Mouse (Mus musculus): ENCODE measurements at regions not wholly inside any gene's neighbourhood (a gene's known extent, or its start where the extent isn't known, plus 50 kb on each side); places are given as distances from the start of the nearest gene placed in this dataset.

GRCm38 (mm10) chr3:57228400-57228799, 73.4 kb downstream of the Tm4sf1 start:
- WGBS: 58% methylated on average over 2 of the region's 2 CpGs

GRCm38 (mm10) chr3:57223773-57224172, 78.0 kb downstream of the Tm4sf1 start:
- H3K9me3 ChIP-seq (ENCODE audit: control insufficient read depth, low read length): no peaks in the 10 kb centered on the region
- H3K36me3 ChIP-seq (ENCODE audit: control insufficient read depth, insufficient read depth, low read length): no peaks in the 10 kb centered on the region
- WGBS: 86% methylated on average over 2 of the region's 2 CpGs
- no peak overlapping the region for H3K4me3 ChIP-seq (ENCODE audit: low read length)
- no peak overlapping the region for H3K27ac ChIP-seq (ENCODE audit: low read depth, low read length)
- no peak for ATAC-seq (ENCODE audit: low FRiP score, low TSS enrichment)
- H3K4me1 ChIP-seq (ENCODE audit: control insufficient read depth, insufficient read depth, low read length): no peaks in the 10 kb centered on the region
- no peak overlapping the region for H3K9ac ChIP-seq (ENCODE audit: low read depth, low read length)
- no peak overlapping the region for H3K4me2 ChIP-seq (replicated peaks; ENCODE audit: low read depth, low read length)
- H3K27me3 ChIP-seq (ENCODE audit: control insufficient read depth, insufficient read depth, low read length): no peaks in the 10 kb centered on the region

More at GRCm38 (mm10) chr3:57228400-57228799, 73.4 kb downstream of the Tm4sf1 start:
- Histone ChIP-seq H3K4me2 (replicated peaks; ENCODE audit: low read depth, low read length) (no peak overlapping the region), H3K9ac (ENCODE audit: low read depth, low read length) (no peak overlapping the region), H3K4me3 (ENCODE audit: low read length) (no peak overlapping the region), H3K27me3 (ENCODE audit: control insufficient read depth, insufficient read depth, low read length) (no peaks in the 10 kb centered on the region), H3K27ac (ENCODE audit: low read depth, low read length) (no peak overlapping the region), H3K9me3 (ENCODE audit: control insufficient read depth, low read length) (no peaks in the 10 kb centered on the region), H3K4me1 (ENCODE audit: control insufficient read depth, insufficient read depth, low read length) (no peaks in the 10 kb centered on the region), H3K36me3 (ENCODE audit: control insufficient read depth, insufficient read depth, low read length) (no peaks in the 10 kb centered on the region)
- ATAC-seq (ENCODE audit: low FRiP score, low TSS enrichment): no peak

- Histone ChIP-seq H3K4me3 (ENCODE audit: low read length) (no peak overlapping the region), H3K4me2 (replicated peaks; ENCODE audit: low read depth, low read length) (no peak overlapping the region), H3K36me3 (ENCODE audit: control insufficient read depth, insufficient read depth, low read length) (no peaks in the 10 kb centered on the region), H3K9ac (ENCODE audit: low read depth, low read length) (no peak overlapping the region), H3K9me3 (ENCODE audit: control insufficient read depth, low read length) (no peaks in the 10 kb centered on the region), H3K27me3 (ENCODE audit: control insufficient read depth, insufficient read depth, low read length) (no peaks in the 10 kb centered on the region), H3K27ac (ENCODE audit: low read depth, low read length) (no peak overlapping the region), H3K4me1 (ENCODE audit: control insufficient read depth, insufficient read depth, low read length) (no peaks in the 10 kb centered on the region)
- WGBS: 82% methylated on average over 3 of the region's 3 CpGs
- ATAC-seq (ENCODE audit: low FRiP score, low TSS enrichment): no peak
These were observed 79.4 kb downstream of the Tm4sf1 start for GRCm38 (mm10) chr3:57222318-57222914.

GRCm38 (mm10) chr3:57218431-57218830, 83.4 kb downstream of the Tm4sf1 start:
- 71% methylated on average over 3 of the region's 3 CpGs for WGBS
- H3K4me1 ChIP-seq (ENCODE audit: control insufficient read depth, insufficient read depth, low read length): no peaks in the 10 kb centered on the region

GRCm38 (mm10) chr3:57204066-57204723, 97.6 kb downstream of the Tm4sf1 start:
- H3K4me3 ChIP-seq (ENCODE audit: low read length): no peak overlapping the region
- WGBS: 31% methylated on average over 3 of the region's 3 CpGs
- no peak overlapping the region for H3K9ac ChIP-seq (ENCODE audit: low read depth, low read length)
- no peak for ATAC-seq (ENCODE audit: low FRiP score, low TSS enrichment)
- H3K36me3 ChIP-seq (ENCODE audit: control insufficient read depth, insufficient read depth, low read length): no peaks in the 10 kb centered on the region
- H3K9me3 ChIP-seq (ENCODE audit: control insufficient read depth, low read length): no peaks in the 10 kb centered on the region
- no peaks in the 10 kb centered on the region for H3K4me1 ChIP-seq (ENCODE audit: control insufficient read depth, insufficient read depth, low read length)
- H3K27me3 ChIP-seq (ENCODE audit: control insufficient read depth, insufficient read depth, low read length): no peaks in the 10 kb centered on the region
- no peak overlapping the region for H3K4me2 ChIP-seq (replicated peaks; ENCODE audit: low read depth, low read length)
- no peak overlapping the region for H3K27ac ChIP-seq (ENCODE audit: low read depth, low read length)

More at GRCm38 (mm10) chr3:57218431-57218830, 83.4 kb downstream of the Tm4sf1 start:
- no peak overlapping the region for H3K4me3 ChIP-seq (ENCODE audit: low read length)
- H3K9me3 ChIP-seq (ENCODE audit: control insufficient read depth, low read length): no peaks in the 10 kb centered on the region
- ATAC-seq (ENCODE audit: low FRiP score, low TSS enrichment): no peak
- no peak overlapping the region for H3K27ac ChIP-seq (ENCODE audit: low read depth, low read length)
- H3K9ac ChIP-seq (ENCODE audit: low read depth, low read length): no peak overlapping the region
- no peak overlapping the region for H3K4me2 ChIP-seq (replicated peaks; ENCODE audit: low read depth, low read length)
- H3K27me3 ChIP-seq (ENCODE audit: control insufficient read depth, insufficient read depth, low read length): no peaks in the 10 kb centered on the region
- H3K36me3 ChIP-seq (ENCODE audit: control insufficient read depth, insufficient read depth, low read length): no peaks in the 10 kb centered on the region

- Histone ChIP-seq H3K9ac (ENCODE audit: low read depth, low read length) (no peak overlapping the region), H3K4me1 (ENCODE audit: control insufficient read depth, insufficient read depth, low read length) (no peaks in the 10 kb centered on the region), H3K4me3 (ENCODE audit: low read length) (no peak overlapping the region), H3K27me3 (ENCODE audit: control insufficient read depth, insufficient read depth, low read length) (no peaks in the 10 kb centered on the region), H3K27ac (ENCODE audit: low read depth, low read length) (no peak overlapping the region), H3K4me2 (replicated peaks; ENCODE audit: low read depth, low read length) (no peak overlapping the region), H3K9me3 (ENCODE audit: control insufficient read depth, low read length) (no peaks in the 10 kb centered on the region), H3K36me3 (ENCODE audit: control insufficient read depth, insufficient read depth, low read length) (no peaks in the 10 kb centered on the region)
- no peak for ATAC-seq (ENCODE audit: low FRiP score, low TSS enrichment)
- 81% methylated on average over 4 of the region's 4 CpGs for WGBS
These were observed 98.4 kb downstream of the Tm4sf1 start for GRCm38 (mm10) chr3:57203418-57203817.

GRCm38 (mm10) chr3:57181587-57181986, 120.2 kb downstream of the Tm4sf1 start:
- Histone ChIP-seq H3K36me3 (ENCODE audit: control insufficient read depth, insufficient read depth, low read length) (no peaks in the 10 kb centered on the region), H3K4me3 (ENCODE audit: low read length) (no peak overlapping the region), H3K27ac (ENCODE audit: low read depth, low read length) (no peak overlapping the region), H3K9me3 (ENCODE audit: control insufficient read depth, low read length) (no peaks in the 10 kb centered on the region), H3K4me2 (replicated peaks; ENCODE audit: low read depth, low read length) (no peak overlapping the region), H3K9ac (ENCODE audit: low read depth, low read length) (no peak overlapping the region), H3K27me3 (ENCODE audit: control insufficient read depth, insufficient read depth, low read length) (no peaks in the 10 kb centered on the region), H3K4me1 (ENCODE audit: control insufficient read depth, insufficient read depth, low read length) (no peaks in the 10 kb centered on the region)
- ATAC-seq (ENCODE audit: low FRiP score, low TSS enrichment): no peak
- 56% methylated on average over 4 of the region's 4 CpGs for WGBS

GRCm38 (mm10) chr3:57153177-57153948, 148.4 kb downstream of the Tm4sf1 start:
- Histone ChIP-seq H3K27me3 (ENCODE audit: control insufficient read depth, insufficient read depth, low read length) (no peaks in the 10 kb centered on the region), H3K4me2 (replicated peaks; ENCODE audit: low read depth, low read length) (no peak overlapping the region), H3K9ac (ENCODE audit: low read depth, low read length) (no peak overlapping the region), H3K4me3 (ENCODE audit: low read length) (no peak overlapping the region), H3K4me1 (ENCODE audit: control insufficient read depth, insufficient read depth, low read length) (no peaks in the 10 kb centered on the region), H3K36me3 (ENCODE audit: control insufficient read depth, insufficient read depth, low read length) (no peaks in the 10 kb centered on the region), H3K9me3 (ENCODE audit: control insufficient read depth, low read length) (no peaks in the 10 kb centered on the region), H3K27ac (ENCODE audit: low read depth, low read length) (no peak overlapping the region)
- WGBS: 57% methylated on average over 4 of the region's 4 CpGs
- ATAC-seq (ENCODE audit: low FRiP score, low TSS enrichment): no peak

GRCm38 (mm10) chr3:57149156-57149555, 152.6 kb downstream of the Tm4sf1 start:
- no peaks in the 10 kb centered on the region for H3K36me3 ChIP-seq (ENCODE audit: control insufficient read depth, insufficient read depth, low read length)
- H3K27me3 ChIP-seq (ENCODE audit: control insufficient read depth, insufficient read depth, low read length): no peaks in the 10 kb centered on the region
- no peak overlapping the region for H3K4me3 ChIP-seq (ENCODE audit: low read length)

More at GRCm38 (mm10) chr3:57149156-57149555, 152.6 kb downstream of the Tm4sf1 start:
- no peak overlapping the region for H3K27ac ChIP-seq (ENCODE audit: low read depth, low read length)
- ATAC-seq (ENCODE audit: low FRiP score, low TSS enrichment): no peak
- H3K9ac ChIP-seq (ENCODE audit: low read depth, low read length): no peak overlapping the region
- H3K9me3 ChIP-seq (ENCODE audit: control insufficient read depth, low read length): no peaks in the 10 kb centered on the region
- no peaks in the 10 kb centered on the region for H3K4me1 ChIP-seq (ENCODE audit: control insufficient read depth, insufficient read depth, low read length)
- H3K4me2 ChIP-seq (replicated peaks; ENCODE audit: low read depth, low read length): no peak overlapping the region
- WGBS: 79% methylated on average over 3 of the region's 3 CpGs

All from kidney, embryonic 14.5 days (tissue).